Mouse (Mus musculus): Measurements from ENCODE around the gene Babam2.

DNA sequence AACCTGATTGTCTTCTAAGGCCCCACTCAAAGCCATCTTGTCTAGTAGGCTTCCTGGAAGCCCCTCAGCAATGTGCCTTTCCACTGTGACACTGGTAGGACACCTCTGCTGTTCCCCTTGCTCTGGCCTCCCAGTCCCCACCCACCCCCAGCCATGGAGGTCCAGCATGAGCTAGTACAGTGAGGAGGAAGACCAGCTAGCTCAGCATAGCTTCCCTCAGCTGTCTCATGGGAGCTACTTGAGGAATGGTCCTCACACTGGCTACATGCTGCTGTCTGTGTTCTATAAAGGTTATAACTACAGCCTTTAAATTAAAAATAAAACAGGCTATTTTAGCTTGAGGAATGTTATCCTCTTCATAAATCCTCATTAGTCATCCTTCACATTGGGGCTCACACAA lies 346.5 kb downstream of the Babam2 start:
- TF ChIP-seq CTCF (conservative IDR thresholded peaks at IDR 0.05; ENCODE audit: insufficient read depth, insufficient read length, low read depth, low read length) (no peak), POLR2A (IDR thresholded peaks at IDR 0.05; ENCODE audit: low read depth, low read length) (no peak)

Data from kidney, adult 2 months (tissue).